Mouse (Mus musculus): ENCODE data around the gene Pcp4. TPM values are rescaled to one million over a fixed set of nuclear protein-coding genes. Genes with fewer than 3 reads are reported as not detected.

The Pcp4 gene
- 29.1 and 32.6 TPM in 2 replicates for polyA plus RNA-seq (2014; fragmentation: Nextera tagmentation; extraction: Ambion mirVana)

DNA sequence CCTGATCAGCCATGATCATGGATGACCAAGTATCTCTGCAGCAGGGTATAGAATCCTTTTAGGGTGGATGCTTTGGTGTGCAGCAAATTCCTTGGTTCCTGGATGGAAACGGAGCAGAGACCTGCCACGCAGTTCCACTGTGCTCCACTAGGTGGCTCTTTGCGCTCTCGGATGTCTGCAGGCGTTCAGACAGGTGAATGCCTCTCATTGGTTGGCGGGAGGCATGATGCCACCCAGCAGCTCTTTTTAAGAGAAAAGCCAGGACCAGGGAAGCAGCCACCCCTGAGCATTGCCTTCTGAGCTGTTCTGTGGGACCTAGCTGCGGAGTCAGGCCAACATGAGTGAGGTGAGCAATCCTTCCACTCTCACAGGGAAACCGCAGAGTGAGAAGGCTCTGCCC is at the start of gene Pcp4:
Pcp4 (plus strand) TSS at position 162 of the 400 bp plus-strand sequence.
- 8% methylated on average over 8 of the region's 8 CpGs for whole genome bisulfite sequencing
- Histone ChIP-seq H3K9ac (ENCODE audit: low read depth, low read length) (no peak within 1 kb of the TSS), H3K36me3 (ENCODE audit: control insufficient read depth, insufficient read depth, low read length) (no peaks in the 10 kb centered on the region), H3K27me3 (replicated peaks; ENCODE audit: control insufficient read depth, insufficient read depth, low read length) (no peaks in the 10 kb centered on the region), H3K4me2 (ENCODE audit: low read depth, low read length) (peak within 1 kb of the TSS; percentile 21; the same call in 1 of the 2 replicates), H3K4me1 (ENCODE audit: control insufficient read depth, insufficient read depth, low read length) (peaks cover 3% of the 10 kb centered on the region), H3K4me3 (ENCODE audit: low read depth, low read length) (no peak within 1 kb of the TSS), H3K27ac (replicated peaks; ENCODE audit: low read depth, low read length) (no peak within 1 kb of the TSS), H3K9me3 (ENCODE audit: control insufficient read depth, low read length) (no peaks in the 10 kb centered on the region)
- DNase-seq (ENCODE audit: low spot score) (peak; percentile 76), ATAC-seq (ENCODE audit: low read depth) (peak; percentile 75)

GRCm38 (mm10) chr16:96425044-96425443 is 42.4 kb upstream of the Pcp4 start:
- DNase-seq (ENCODE audit: low spot score) = no peak
- no peaks in the 10 kb centered on the region for H3K4me1 ChIP-seq (ENCODE audit: control insufficient read depth, insufficient read depth, low read length)
- 89% methylated on average over 2 of the region's 2 CpGs for WGBS
- H3K9me3 ChIP-seq (ENCODE audit: control insufficient read depth, low read length) = no peaks in the 10 kb centered on the region
- no peak overlapping the region for H3K9ac ChIP-seq (ENCODE audit: low read depth, low read length)
- H3K36me3 ChIP-seq (ENCODE audit: control insufficient read depth, insufficient read depth, low read length) = no peaks in the 10 kb centered on the region
- no peak overlapping the region for H3K27ac ChIP-seq (replicated peaks; ENCODE audit: low read depth, low read length)
- ATAC-seq (ENCODE audit: low read depth) = no peak
- no peak overlapping the region for H3K4me3 ChIP-seq (ENCODE audit: low read depth, low read length)
- H3K4me2 ChIP-seq (ENCODE audit: low read depth, low read length) = no peak overlapping the region
- no peaks in the 10 kb centered on the region for H3K27me3 ChIP-seq (replicated peaks; ENCODE audit: control insufficient read depth, insufficient read depth, low read length)

- Histone ChIP-seq H3K9ac (ENCODE audit: low read depth, low read length) (no peak overlapping the region), H3K4me3 (ENCODE audit: low read depth, low read length) (no peak overlapping the region), H3K4me1 (ENCODE audit: control insufficient read depth, insufficient read depth, low read length) (no peaks in the 10 kb centered on the region), H3K9me3 (ENCODE audit: control insufficient read depth, low read length) (no peaks in the 10 kb centered on the region), H3K4me2 (ENCODE audit: low read depth, low read length) (no peak overlapping the region), H3K27ac (replicated peaks; ENCODE audit: low read depth, low read length) (no peak overlapping the region), H3K36me3 (ENCODE audit: control insufficient read depth, insufficient read depth, low read length) (no peaks in the 10 kb centered on the region), H3K27me3 (replicated peaks; ENCODE audit: control insufficient read depth, insufficient read depth, low read length) (no peaks in the 10 kb centered on the region)
- DNase-seq (ENCODE audit: low spot score) (no peak), ATAC-seq (ENCODE audit: low read depth) (no peak)
- WGBS = 85% methylated on average over 7 of the region's 7 CpGs
These were observed 40.7 kb upstream of the Pcp4 start for GRCm38 (mm10) chr16:96426671-96427070.

DNA sequence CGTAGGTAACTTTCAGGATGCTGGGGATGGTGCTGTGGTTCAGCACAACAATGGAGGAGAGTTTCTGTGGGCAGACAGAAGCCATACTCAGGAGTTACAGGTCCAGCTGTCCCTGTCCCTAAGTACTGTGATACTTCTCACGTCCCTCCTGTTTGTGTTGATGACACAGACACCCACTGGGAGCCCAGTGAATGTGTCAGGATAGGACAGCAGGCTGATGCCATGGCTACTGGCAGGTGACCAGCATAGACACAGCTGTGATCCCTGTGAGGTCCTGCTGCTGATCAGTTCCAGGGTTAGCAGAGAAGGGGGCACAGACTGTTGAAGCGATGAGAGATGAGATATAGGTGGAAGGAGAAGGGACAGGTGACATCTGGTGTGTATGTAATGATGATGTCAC is 38.4 kb upstream of the Pcp4 start:
- Histone ChIP-seq H3K9me3 (ENCODE audit: control insufficient read depth, low read length) (no peaks in the 10 kb centered on the region), H3K4me1 (ENCODE audit: control insufficient read depth, insufficient read depth, low read length) (no peaks in the 10 kb centered on the region), H3K4me2 (ENCODE audit: low read depth, low read length) (no peak overlapping the region), H3K27me3 (replicated peaks; ENCODE audit: control insufficient read depth, insufficient read depth, low read length) (no peaks in the 10 kb centered on the region), H3K27ac (replicated peaks; ENCODE audit: low read depth, low read length) (no peak overlapping the region), H3K36me3 (ENCODE audit: control insufficient read depth, insufficient read depth, low read length) (no peaks in the 10 kb centered on the region), H3K4me3 (ENCODE audit: low read depth, low read length) (no peak overlapping the region), H3K9ac (ENCODE audit: low read depth, low read length) (no peak overlapping the region)
- ATAC-seq (ENCODE audit: low read depth) = no peak
- DNase-seq (ENCODE audit: low spot score) = no peak
- 69% methylated on average over 3 of the region's 3 CpGs for WGBS

DNA sequence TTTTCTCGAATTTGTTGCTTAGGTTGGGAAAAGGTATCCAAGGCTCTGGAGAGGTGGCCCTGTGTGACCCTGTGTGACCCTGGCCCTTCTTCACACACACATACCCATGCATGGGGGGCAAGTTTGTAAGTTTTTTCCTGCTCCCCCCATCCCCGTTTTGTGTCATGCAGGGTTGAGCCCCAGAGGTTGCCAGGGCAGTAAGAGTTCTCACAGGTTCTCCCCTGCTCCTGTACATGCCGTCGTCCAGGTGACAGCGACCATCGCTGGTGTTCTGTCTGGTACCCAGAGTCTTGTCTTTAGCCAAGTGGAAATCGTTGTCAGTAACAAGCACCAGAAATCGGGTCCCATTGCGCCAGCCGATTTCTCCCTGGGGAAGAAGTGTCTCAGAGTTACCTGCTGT is 34.1 kb upstream of the Pcp4 start:
- WGBS = 78% methylated on average over 10 of the region's 10 CpGs
- H3K4me3 ChIP-seq (ENCODE audit: low read depth, low read length) = no peak overlapping the region
- no peak for DNase-seq (ENCODE audit: low spot score)

GRCm38 (mm10) chr16:96434024-96434785 is 33.2 kb upstream of the Pcp4 start:
- Histone ChIP-seq H3K4me2 (ENCODE audit: low read depth, low read length) (no peak overlapping the region), H3K27ac (replicated peaks; ENCODE audit: low read depth, low read length) (no peak overlapping the region), H3K4me3 (ENCODE audit: low read depth, low read length) (no peak overlapping the region), H3K4me1 (ENCODE audit: control insufficient read depth, insufficient read depth, low read length) (0 out of 2 replicates have a peak, but pooled peaks cover 6% of the 10 kb centered on the region), H3K9me3 (ENCODE audit: control insufficient read depth, low read length) (no peaks in the 10 kb centered on the region), H3K9ac (ENCODE audit: low read depth, low read length) (no peak overlapping the region), H3K27me3 (replicated peaks; ENCODE audit: control insufficient read depth, insufficient read depth, low read length) (no peaks in the 10 kb centered on the region), H3K36me3 (ENCODE audit: control insufficient read depth, insufficient read depth, low read length) (no peaks in the 10 kb centered on the region)
- 73% methylated on average over 3 of the region's 3 CpGs for WGBS
- no peak for DNase-seq (ENCODE audit: low spot score)
- ATAC-seq (ENCODE audit: low read depth) = no peak

More for the DNA sequence above, 34.1 kb upstream of the Pcp4 start:
- Histone ChIP-seq H3K36me3 (ENCODE audit: control insufficient read depth, insufficient read depth, low read length) (no peaks in the 10 kb centered on the region), H3K4me1 (ENCODE audit: control insufficient read depth, insufficient read depth, low read length) (0 out of 2 replicates have a peak, but pooled peaks cover 6% of the 10 kb centered on the region), H3K9ac (ENCODE audit: low read depth, low read length) (no peak overlapping the region), H3K27ac (replicated peaks; ENCODE audit: low read depth, low read length) (no peak overlapping the region), H3K9me3 (ENCODE audit: control insufficient read depth, low read length) (no peaks in the 10 kb centered on the region), H3K27me3 (replicated peaks; ENCODE audit: control insufficient read depth, insufficient read depth, low read length) (no peaks in the 10 kb centered on the region), H3K4me2 (ENCODE audit: low read depth, low read length) (no peak overlapping the region)
- no peak for ATAC-seq (ENCODE audit: low read depth)

- H3K4me1 ChIP-seq (ENCODE audit: control insufficient read depth, insufficient read depth, low read length) = peaks cover 6% of the 10 kb centered on the region; the same call in 1 of the 2 replicates
- no peaks in the 10 kb centered on the region for H3K27me3 ChIP-seq (replicated peaks; ENCODE audit: control insufficient read depth, insufficient read depth, low read length)
- H3K36me3 ChIP-seq (ENCODE audit: control insufficient read depth, insufficient read depth, low read length) = no peaks in the 10 kb centered on the region
- no peaks in the 10 kb centered on the region for H3K9me3 ChIP-seq (ENCODE audit: control insufficient read depth, low read length)
- WGBS = 72% methylated on average over 5 of the region's 5 CpGs
- H3K4me2 ChIP-seq (ENCODE audit: low read depth, low read length) = no peak overlapping the region
- H3K4me3 ChIP-seq (ENCODE audit: low read depth, low read length) = no peak overlapping the region
- no peak overlapping the region for H3K9ac ChIP-seq (ENCODE audit: low read depth, low read length)
- ATAC-seq (ENCODE audit: low read depth) (no peak), DNase-seq (ENCODE audit: low spot score) (no peak)
- H3K27ac ChIP-seq (replicated peaks; ENCODE audit: low read depth, low read length) = no peak overlapping the region
These were observed 28.5 kb upstream of the Pcp4 start for GRCm38 (mm10) chr16:96438946-96439345.

GRCm38 (mm10) chr16:96439682-96440081 is 27.7 kb upstream of the Pcp4 start:
- no peaks in the 10 kb centered on the region for H3K9me3 ChIP-seq (ENCODE audit: control insufficient read depth, low read length)
- H3K4me2 ChIP-seq (ENCODE audit: low read depth, low read length) = no peak overlapping the region
- no peak for ATAC-seq (ENCODE audit: low read depth)
- peaks cover 6% of the 10 kb centered on the region; the same call in 1 of the 2 replicates for H3K4me1 ChIP-seq (ENCODE audit: control insufficient read depth, insufficient read depth, low read length)
- no peak overlapping the region for H3K4me3 ChIP-seq (ENCODE audit: low read depth, low read length)
- no peaks in the 10 kb centered on the region for H3K36me3 ChIP-seq (ENCODE audit: control insufficient read depth, insufficient read depth, low read length)
- DNase-seq (ENCODE audit: low spot score) = no peak
- no peak overlapping the region for H3K9ac ChIP-seq (ENCODE audit: low read depth, low read length)
- WGBS = 74% methylated on average over 4 of the region's 4 CpGs
- H3K27ac ChIP-seq (replicated peaks; ENCODE audit: low read depth, low read length) = no peak overlapping the region
- no peaks in the 10 kb centered on the region for H3K27me3 ChIP-seq (replicated peaks; ENCODE audit: control insufficient read depth, insufficient read depth, low read length)

DNA sequence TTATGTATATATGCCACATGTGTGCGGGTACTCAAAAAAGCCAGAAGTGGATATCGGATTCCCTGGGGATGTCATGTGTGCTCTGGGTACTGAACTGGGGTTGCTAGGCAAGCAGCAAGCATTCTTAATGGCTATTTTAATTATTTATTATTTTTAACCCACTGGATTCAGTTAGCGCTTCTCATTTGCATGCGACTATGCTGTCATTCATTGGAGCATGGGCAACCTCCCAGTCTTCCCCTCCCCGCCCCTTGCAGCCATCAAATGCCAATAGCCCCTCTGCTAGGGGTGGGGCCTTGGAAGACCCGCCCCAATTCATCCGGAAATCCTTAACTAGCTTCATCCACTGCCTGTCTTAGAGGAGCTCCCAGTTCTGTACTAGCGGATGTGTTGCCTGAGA is 26.5 kb upstream of the Pcp4 start:
- H3K36me3 ChIP-seq (ENCODE audit: control insufficient read depth, insufficient read depth, low read length) = no peaks in the 10 kb centered on the region
- H3K9ac ChIP-seq (ENCODE audit: low read depth, low read length) = no peak overlapping the region
- H3K4me1 ChIP-seq (ENCODE audit: control insufficient read depth, insufficient read depth, low read length) = peaks cover 6% of the 10 kb centered on the region; the same call in 1 of the 2 replicates
- 81% methylated on average over 8 of the region's 8 CpGs for WGBS
- ATAC-seq (ENCODE audit: low read depth) (no peak), DNase-seq (ENCODE audit: low spot score) (no peak)
- H3K9me3 ChIP-seq (ENCODE audit: control insufficient read depth, low read length) = no peaks in the 10 kb centered on the region
- H3K4me3 ChIP-seq (ENCODE audit: low read depth, low read length) = no peak overlapping the region
- H3K27me3 ChIP-seq (replicated peaks; ENCODE audit: control insufficient read depth, insufficient read depth, low read length) = no peaks in the 10 kb centered on the region
- no peak overlapping the region for H3K27ac ChIP-seq (replicated peaks; ENCODE audit: low read depth, low read length)
- H3K4me2 ChIP-seq (ENCODE audit: low read depth, low read length) = no peak overlapping the region

Measured in embryonic facial prominence, embryonic 14.5 days (tissue).